Mouse (Mus musculus) embryonic stem cell, embryonic (primary cell): ENCODE data around the gene H2-T3.
"Not testable (repeated sequence)": the region's sequence is repeated elsewhere in the genome, so short reads cannot be mapped to it uniquely, and the experiment has no call there.

Experiments used
- CTCF ChIA-PET, 4 experiments: fragments of 300-600 bp in 2 of 4; fragments of 350-600 bp in 2 of 4; sonication (Branson Sonifier 250); formaldehyde crosslinking; loops; one replicate each; lab custom pipeline; 2022; ENCODE audit warnings: inconsistent platforms in 2 of 4; lab: Charles Lee
- POLR2A ChIA-PET, 4 experiments: fragments of 300-600 bp in 2 of 4; fragments of 350-600 bp in 2 of 4; sonication (Branson Sonifier 250); formaldehyde crosslinking; loops; one replicate each; lab custom pipeline; 2022; ENCODE audit warnings: antibody characterized with exemption in 4 of 4, inconsistent platforms in 1 of 4; lab: Charles Lee

Gene H2-T3

GRCm38 (mm10) chr17:36193546-36194141 is 3.6 kb upstream of the H2-T3 start:
- ChIA-PET CTCF (interaction anchor here (0.6 to 2.6 kb wide), 19 partner anchors 9 to 256 kb away, joined by 3 to 54 read pairs (median 4); no protein-coding TSS in a partner anchor), POLR2A (interaction anchor here in 2 of 4 experiments (0.5 to 2.1 kb wide), 7 partner anchors 11 to 652 kb away, joined by 3 to 11 read pairs (median 3); no protein-coding TSS in a partner anchor)

GRCm38 (mm10) chr17:36192371-36192770 is 2.3 kb upstream of the H2-T3 start:
- ChIA-PET POLR2A (interaction anchor here in 1 of 4 experiments (0.6 to 2.1 kb wide), 10 partner anchors 37 to 496 kb away, joined by 3 to 11 read pairs (median 3); no protein-coding TSS in a partner anchor), CTCF (interaction anchor here (0.5 to 2.6 kb wide), 8 partner anchors 26 to 206 kb away, joined by 3 to 54 read pairs (median 6); no protein-coding TSS in a partner anchor)

DNA sequence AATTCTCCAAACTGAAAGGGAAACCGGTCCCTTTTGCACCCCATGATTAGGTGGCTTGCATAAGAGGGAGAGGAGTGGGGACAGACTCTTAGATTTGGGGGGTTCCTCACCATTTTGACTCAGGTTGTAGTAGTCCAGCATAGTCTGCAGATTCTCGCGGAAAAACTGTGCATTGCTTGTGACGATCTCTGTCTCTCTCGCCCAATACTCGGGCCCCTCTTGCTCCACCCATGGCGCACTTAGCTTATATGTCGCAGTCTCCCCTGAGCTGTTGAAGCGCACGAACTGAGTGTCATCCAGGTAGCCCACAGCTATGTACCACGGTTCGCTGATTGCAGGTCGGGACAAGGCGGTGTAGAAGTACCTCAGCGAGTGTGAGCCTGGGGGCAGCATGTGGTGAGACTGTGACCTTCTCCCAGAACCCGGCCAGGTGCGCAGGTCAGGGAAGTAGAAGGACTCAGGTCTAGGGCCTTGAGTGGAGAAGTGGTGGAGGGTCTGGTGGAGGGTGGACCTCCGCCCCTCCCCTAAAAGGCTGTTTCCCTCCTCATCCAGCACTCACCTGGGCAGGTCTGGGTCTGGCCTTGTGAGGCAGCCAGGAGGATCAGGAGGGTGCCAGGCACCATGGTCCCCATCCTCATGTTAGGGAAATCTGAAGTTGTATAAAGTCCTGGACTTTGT is 457 bp downstream of the H2-T3 start:
- CTCF ChIA-PET = interaction anchor here in 3 of 4 experiments (0.6 to 2.0 kb wide), 6 partner anchors 12 to 193 kb away, joined by 3 to 14 read pairs (median 4); no protein-coding TSS in a partner anchor

GRCm38 (mm10) chr17:36187540-36187939 is 2.5 kb downstream of the H2-T3 start:
- CTCF ChIA-PET = interaction anchor here in 2 of 4 experiments (0.6 to 1.4 kb wide), 3 partner anchors 24 to 613 kb away, joined by 4 to 5 read pairs (median 4); no protein-coding TSS in a partner anchor

More for the DNA sequence above, 457 bp downstream of the H2-T3 start:
- POLR2A ChIA-PET = interaction anchor here in 2 of 4 experiments (1.1 to 1.3 kb wide), 2 partner anchors 35 to 129 kb away, joined by 5 to 8 read pairs; no protein-coding TSS in a partner anchor

DNA sequence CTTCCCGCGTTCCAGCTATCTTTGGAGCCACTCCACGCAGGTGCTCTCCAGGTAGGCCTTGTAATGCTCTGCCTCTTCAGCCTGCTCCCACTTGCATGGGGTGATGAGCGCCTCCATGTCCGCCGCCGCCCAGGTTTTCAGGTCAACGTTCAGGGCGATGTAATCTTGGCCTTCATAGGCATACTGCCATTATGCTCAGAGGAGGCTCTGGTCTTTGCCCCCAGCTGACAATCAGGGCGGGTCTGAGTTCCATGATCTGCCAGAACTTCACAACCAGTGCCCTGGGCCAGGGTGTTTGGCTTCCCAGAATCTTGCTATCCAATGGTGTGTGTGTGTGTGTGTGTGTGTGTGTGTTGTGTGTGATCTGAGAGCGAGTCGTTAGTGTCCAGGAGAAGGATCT is 7.9 kb downstream of the H2-T3 start:
- ChIA-PET CTCF (interaction anchor here in 2 of 4 experiments (0.7 to 0.9 kb wide), 2 partner anchors 25 to 60 kb away, joined by 3 read pairs; no protein-coding TSS in a partner anchor), POLR2A (interaction anchor here in 3 of 4 experiments (0.6 to 1.0 kb wide), 3 partner anchors 24 to 162 kb away, joined by 3 to 6 read pairs (median 3); partner anchors contain the start of gene H2-T24 (in 1 of the 3))

More at GRCm38 (mm10) chr17:36187540-36187939, 2.5 kb downstream of the H2-T3 start:
- POLR2A ChIA-PET = interaction anchor here in 3 of 4 experiments (0.8 to 1.3 kb wide), 4 partner anchors 24 to 268 kb away, joined by 3 to 6 read pairs (median 4); no protein-coding TSS in a partner anchor

DNA sequence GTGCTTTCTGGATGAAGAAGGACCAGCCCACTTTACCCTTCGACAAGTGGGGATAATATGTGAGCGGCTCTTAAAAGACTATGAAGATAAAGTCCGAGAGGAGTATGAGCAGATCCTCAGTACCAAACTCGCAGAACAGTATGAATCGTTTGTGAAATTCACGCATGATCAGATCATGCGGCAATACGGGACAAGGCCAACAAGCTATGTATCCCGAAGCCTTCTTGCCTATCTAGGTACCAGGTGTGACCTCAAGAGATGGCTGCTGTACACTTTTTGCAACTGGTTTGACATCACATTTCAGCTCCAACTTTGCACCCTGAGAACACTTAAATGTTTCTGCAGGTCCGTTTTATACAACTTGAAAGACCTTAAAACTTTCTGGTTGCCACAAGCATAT is 10.6 kb downstream of the H2-T3 start:
- POLR2A ChIA-PET = interaction anchor here in 2 of 4 experiments (0.6 to 1.1 kb wide), 2 partner anchors 27 to 261 kb away, joined by 3 to 4 read pairs; no protein-coding TSS in a partner anchor
- CTCF ChIA-PET = not testable (repeated sequence)

DNA sequence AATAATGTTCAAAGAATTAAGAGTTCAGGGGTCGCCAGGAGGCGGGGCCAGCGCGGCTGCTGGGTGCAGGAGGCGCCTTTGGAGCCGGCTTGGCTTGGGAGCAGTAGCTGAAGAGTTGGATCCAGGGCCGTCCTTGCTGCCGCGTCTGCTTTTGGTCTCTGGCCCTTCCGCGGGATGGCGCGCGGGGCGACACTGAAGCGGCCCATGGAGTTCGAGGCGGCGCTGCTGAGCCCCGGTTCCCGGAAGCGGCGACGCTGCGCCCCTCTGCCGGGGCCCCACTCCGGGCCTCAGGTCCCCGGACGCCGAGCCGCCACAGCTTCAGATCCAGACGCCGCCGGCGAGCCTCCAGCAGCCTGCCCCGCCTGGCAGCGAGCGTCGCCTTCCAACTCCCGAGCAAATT is 11.1 kb downstream of the H2-T3 start:
- CTCF ChIA-PET = not testable (repeated sequence)
- POLR2A ChIA-PET = interaction anchor here in 2 of 4 experiments (0.6 to 1.1 kb wide), 3 partner anchors 26 to 260 kb away, joined by 3 to 4 read pairs (median 4); no protein-coding TSS in a partner anchor

DNA sequence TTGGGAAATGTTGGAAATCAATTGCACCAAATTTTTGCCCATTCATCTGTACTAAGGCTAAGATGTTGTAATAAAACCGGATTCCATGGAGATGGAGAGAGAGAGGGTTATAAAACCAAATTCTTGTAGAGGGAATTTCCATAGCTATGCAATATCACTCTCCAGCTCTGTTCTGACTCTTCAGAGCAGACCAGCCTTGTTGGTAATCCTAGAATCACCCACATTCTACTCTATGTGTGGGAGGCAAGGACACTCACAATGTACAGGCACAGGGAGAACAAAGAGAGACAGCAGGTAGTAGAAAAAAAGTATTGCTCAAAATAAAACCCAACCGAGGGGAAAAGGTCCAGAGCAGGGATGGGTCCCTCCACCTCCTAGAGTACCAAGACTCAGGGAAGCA is 14.0 kb downstream of the H2-T3 start:
- POLR2A ChIA-PET, CTCF ChIA-PET: not testable (repeated sequence)

DNA sequence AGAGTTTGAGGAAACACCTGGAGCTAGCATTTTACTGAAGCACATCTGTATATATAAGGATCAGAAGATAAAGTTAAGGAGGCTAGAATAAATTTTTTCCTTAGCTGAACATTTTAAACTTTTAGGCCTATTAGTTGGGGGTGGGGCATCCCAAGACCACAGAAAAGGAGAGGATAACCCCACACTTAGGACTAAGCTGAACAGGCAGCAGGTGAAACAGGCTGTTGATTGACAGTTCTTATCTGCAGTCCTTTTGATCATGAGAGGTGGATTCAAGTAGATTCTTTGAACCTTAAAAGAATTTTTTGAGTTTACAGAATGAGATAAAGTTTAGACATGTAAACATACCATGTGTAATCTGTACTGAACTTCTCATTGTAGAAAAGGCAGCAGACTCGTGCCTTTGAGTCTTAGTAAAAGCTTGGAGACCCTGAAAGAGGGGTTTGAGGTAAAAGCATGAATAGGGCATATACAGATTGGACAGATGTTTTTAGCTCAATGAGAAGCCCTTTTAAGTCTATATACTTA is 19.7 kb downstream of the H2-T3 start:
- ChIA-PET CTCF (no interaction called here), POLR2A (no interaction called here)

GRCm38 (mm10) chr17:36169753-36170152 is 20.3 kb downstream of the H2-T3 start:
- CTCF ChIA-PET = no interaction called here

DNA sequence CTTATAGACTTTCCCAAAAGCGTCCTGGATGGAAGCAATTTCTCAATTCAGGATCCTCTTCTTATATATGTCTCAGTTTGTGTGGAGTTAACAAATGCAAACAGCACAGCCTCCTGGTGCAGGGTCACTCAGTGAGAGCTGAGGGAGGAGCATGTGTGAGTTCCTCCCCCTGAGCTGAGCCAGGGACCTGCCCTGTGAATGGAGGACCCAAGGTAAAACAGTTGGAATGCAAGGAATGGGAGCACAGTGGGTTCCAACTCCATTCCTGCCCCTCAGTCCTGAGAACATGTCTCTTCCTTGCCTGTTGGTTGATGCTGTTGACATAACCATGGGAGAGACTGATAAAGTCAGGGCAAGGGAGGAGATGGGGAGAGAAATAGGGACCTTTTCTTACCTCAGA is 21.0 kb downstream of the H2-T3 start:
- CTCF ChIA-PET = not testable (repeated sequence)
- POLR2A ChIA-PET = interaction anchor here in 1 of 4 experiments (1.6 kb wide), 1 partner anchor 22 kb away, joined by 3 read pairs; no protein-coding TSS in a partner anchor

More at GRCm38 (mm10) chr17:36169753-36170152, 20.3 kb downstream of the H2-T3 start:
- POLR2A ChIA-PET = interaction anchor here in 1 of 4 experiments (1.6 kb wide), 1 partner anchor 23 kb away, joined by 3 read pairs; no protein-coding TSS in a partner anchor

DNA sequence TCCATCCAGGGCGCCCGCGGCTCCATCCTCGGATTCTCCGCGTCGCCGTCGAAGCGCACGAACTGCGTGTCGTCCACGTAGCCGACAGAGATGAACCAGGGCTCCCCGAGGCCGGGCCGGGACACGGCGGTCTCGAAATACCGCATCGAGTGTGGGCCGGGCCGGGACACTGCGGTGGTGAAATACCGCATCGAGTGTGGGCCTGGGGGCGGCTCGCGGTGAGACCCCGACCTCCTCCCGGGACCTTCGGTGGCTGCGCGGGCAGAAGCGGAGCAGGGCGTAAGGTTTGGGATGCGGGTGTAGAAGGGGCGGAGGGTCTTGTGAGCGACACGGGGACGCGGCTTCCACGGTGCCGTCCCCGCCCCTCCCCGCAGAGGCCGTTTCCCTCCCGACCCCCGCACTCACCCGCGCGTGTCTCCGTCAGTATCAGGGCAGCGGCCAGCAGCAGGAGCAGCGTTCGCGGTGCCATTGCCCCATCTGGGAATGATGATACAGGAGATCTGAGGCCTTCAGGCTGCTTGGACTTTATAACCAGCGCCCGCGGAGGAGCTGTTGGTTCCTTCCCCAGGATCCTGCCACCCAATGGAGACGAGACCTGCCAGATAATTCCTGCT is 21.9 kb downstream of the H2-T3 start, which contains the start of gene Gm8909:
Gm8909 (minus strand) TSS at position 499 of the 614 bp plus-strand sequence.
- POLR2A ChIA-PET = interaction anchor here in 1 of 4 experiments (1.6 kb wide), 1 partner anchor 21 kb away, joined by 3 read pairs; no protein-coding TSS in a partner anchor

DNA sequence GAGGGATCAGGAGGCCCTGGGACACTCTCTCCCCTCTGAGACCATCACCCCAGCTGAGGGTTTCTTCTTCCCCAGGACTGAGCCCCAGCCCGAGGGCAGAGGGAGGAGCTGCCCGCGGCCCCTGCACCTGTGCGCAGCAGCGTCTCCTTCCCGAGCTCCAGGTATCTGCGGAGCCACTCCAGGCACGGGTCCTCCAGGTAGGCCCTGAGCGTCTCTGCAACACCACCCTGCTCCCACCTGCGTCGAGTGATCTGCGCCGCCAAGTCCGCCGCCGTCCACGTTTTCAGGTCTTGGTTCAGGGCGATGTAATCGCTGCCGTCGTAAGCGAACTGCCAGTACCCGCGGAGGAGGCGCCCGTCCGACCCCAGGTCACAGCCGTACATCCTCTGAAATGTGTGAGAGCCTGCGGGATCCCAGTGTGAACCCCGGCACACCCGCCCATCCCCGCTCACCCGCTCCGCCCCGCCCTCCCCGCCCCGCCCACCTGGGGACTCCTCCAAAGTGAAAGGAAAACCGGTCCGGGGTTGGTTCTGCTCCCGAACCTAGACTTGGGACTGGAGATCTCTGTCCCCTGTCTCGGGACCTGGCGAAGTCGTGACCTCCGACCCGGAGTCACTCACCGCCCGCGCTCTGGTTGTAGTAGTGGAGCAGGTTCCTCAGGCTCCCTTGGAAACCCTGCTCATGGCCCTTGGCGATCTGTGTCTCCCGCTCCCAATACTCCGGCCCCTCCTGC is 22.6 kb downstream of the H2-T3 start:
- ChIA-PET POLR2A (interaction anchor here in 2 of 4 experiments (0.7 to 1.0 kb wide), 2 partner anchors 12 to 13 kb away, joined by 3 to 5 read pairs; no protein-coding TSS in a partner anchor), CTCF (no interaction called here)

More for the DNA sequence above, 21.9 kb downstream of the H2-T3 start, which contains the start of gene Gm8909:
- CTCF ChIA-PET = no interaction called here

DNA sequence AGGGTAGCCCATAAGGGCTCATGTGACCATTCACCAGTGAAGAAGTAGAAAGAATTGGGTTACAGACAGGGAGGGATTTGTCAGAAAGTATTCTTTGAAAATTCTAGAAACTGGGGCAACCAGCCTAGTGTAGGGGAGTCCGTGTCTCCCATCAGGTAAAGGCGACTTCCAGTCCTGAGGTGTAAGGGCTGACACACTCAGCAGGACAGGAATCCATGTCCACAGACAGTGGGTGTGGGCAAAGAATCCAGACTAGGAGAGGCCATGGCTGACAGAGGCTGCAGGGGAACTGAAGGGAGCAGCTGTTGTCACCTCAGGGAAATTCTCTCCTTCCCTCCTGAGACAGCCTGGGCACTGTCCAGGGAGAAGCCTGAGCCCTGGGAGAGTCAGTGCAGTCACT is 23.2 kb downstream of the H2-T3 start:
- POLR2A ChIA-PET = interaction anchor here in 2 of 4 experiments (0.7 to 1.0 kb wide), 2 partner anchors 12 kb away, joined by 3 to 5 read pairs; no protein-coding TSS in a partner anchor

GRCm38 (mm10) chr17:36161129-36162051 is 28.7 kb downstream of the H2-T3 start:
- ChIA-PET POLR2A (interaction anchor here (0.6 to 2.2 kb wide), 12 partner anchors 11 to 243 kb away, joined by 3 to 17 read pairs (median 4); no protein-coding TSS in a partner anchor), CTCF (interaction anchor here in 2 of 4 experiments (0.8 to 1.5 kb wide), 2 partner anchors 32 to 45 kb away, joined by 3 to 4 read pairs; no protein-coding TSS in a partner anchor)

More for the DNA sequence above, 23.2 kb downstream of the H2-T3 start:
- CTCF ChIA-PET = not testable (repeated sequence)

GRCm38 (mm10) chr17:36158264-36158663 is 31.8 kb downstream of the H2-T3 start:
- CTCF ChIA-PET, POLR2A ChIA-PET: not testable (repeated sequence)
